Mouse (Mus musculus) myocyte (in vitro differentiated cells): Measurements from ENCODE around the gene Tedc1. TPM values are rescaled to one million over a fixed set of nuclear protein-coding genes. Genes with fewer than 3 reads are reported as not detected.

ENCODE experiments used
- H3K27me3 ChIP-seq: one replicate; pipeline ENCODE4 v1.6.1; 2011; ENCODE audit not compliant: control insufficient read depth, insufficient read depth, insufficient read length
- H3K36me3 ChIP-seq: one replicate; pipeline ENCODE4 v1.6.1; 2011; ENCODE audit not compliant: control insufficient read depth, insufficient read depth
- H3K4me2 ChIP-seq: one replicate; pipeline ENCODE4 v1.6.1; 2011; ENCODE audit warnings: low read depth, control low read depth
- H3K4me3 ChIP-seq: one replicate; pipeline ENCODE4 v1.5.1; 2011; ENCODE audit warnings: mild to moderate bottlenecking, control low read depth, moderate library complexity
- H3K79me2 ChIP-seq: one replicate; pipeline ENCODE4 v1.6.1; 2011; ENCODE audit not compliant: control insufficient read depth, insufficient read depth
- H3ac ChIP-seq: one replicate; pipeline ENCODE4 v1.6.1; 2011; ENCODE audit not compliant: control insufficient read depth, insufficient read length
- CEBPB ChIP-seq: IDR thresholded peaks from 2 replicates; pipeline ENCODE4 v1.6.1; 2011; ENCODE audit warnings: mild to moderate bottlenecking, moderate library complexity; ENCODE audit not compliant: poor library complexity, insufficient read depth, severe bottlenecking
- E2F4 ChIP-seq: IDR thresholded peaks from one replicate; pipeline ENCODE4 v1.6.1; 2011; ENCODE audit warnings: mild to moderate bottlenecking, control low read depth, moderate library complexity; ENCODE audit not compliant: insufficient read depth
- MAX ChIP-seq: IDR thresholded peaks from one replicate; pipeline ENCODE4 v1.6.1; 2011; ENCODE audit warnings: low read depth, mild to moderate bottlenecking, control low read depth
- MYOD1 ChIP-seq, 3 experiments: IDR thresholded peaks; one replicate each; pipeline ENCODE4 v1.6.1; 2011; ENCODE audit warnings: control low read depth in 2 of 3, low read depth in 2 of 3, mild to moderate bottlenecking in 2 of 3, moderate library complexity in 1 of 3; ENCODE audit not compliant: insufficient read length in 2 of 3, control insufficient read depth in 1 of 3
- MYOG ChIP-seq, 3 experiments: IDR thresholded peaks; one replicate each; pipeline ENCODE4 v1.6.1; 2011; ENCODE audit warnings: control low read depth in 2 of 3, low read depth in 2 of 3, mild to moderate bottlenecking in 2 of 3; ENCODE audit not compliant: insufficient read length in 2 of 3, control insufficient read depth in 1 of 3, insufficient read depth in 1 of 3
- POLR2A ChIP-seq: IDR thresholded peaks from one replicate; pipeline ENCODE4 v1.6.1; 2011; ENCODE audit warnings: low read depth, mild to moderate bottlenecking, control low read depth, moderate library complexity; ENCODE audit not compliant: insufficient read length
- POLR2AphosphoS2 ChIP-seq: IDR thresholded peaks from one replicate; pipeline ENCODE4 v1.6.1; 2011; ENCODE audit warnings: low read depth, control low read depth; ENCODE audit not compliant: insufficient read length
- REST ChIP-seq: IDR thresholded peaks from one replicate; pipeline ENCODE4 v1.6.1; 2011; ENCODE audit warnings: mild to moderate bottlenecking, control low read depth, moderate library complexity; ENCODE audit not compliant: insufficient read depth, insufficient read length
- SRF ChIP-seq: IDR thresholded peaks from one replicate; pipeline ENCODE4 v1.6.1; 2011; ENCODE audit warnings: low read depth; ENCODE audit not compliant: control insufficient read depth, insufficient read length
- TCF12 ChIP-seq: IDR thresholded peaks from one replicate; pipeline ENCODE4 v1.6.1; 2011; ENCODE audit warnings: mild to moderate bottlenecking, control low read depth; ENCODE audit not compliant: poor library complexity, insufficient read depth, severe bottlenecking
- TCF3 ChIP-seq: IDR thresholded peaks from one replicate; pipeline ENCODE4 v1.6.1; 2011; ENCODE audit warnings: low read depth, control low read depth; ENCODE audit not compliant: insufficient read length
- USF1 ChIP-seq: IDR thresholded peaks from one replicate; pipeline ENCODE4 v1.6.1; 2011; ENCODE audit warnings: low read depth, mild to moderate bottlenecking, control low read depth, moderate library complexity
- polyA plus RNA-seq: library from polyadenylated mRNA; unstranded; fragments of >200 nt; fragmentation: generic; extraction: Trizol; gene quantifications from one replicate; pipeline ENCODE4 v1.2.1, GENCODE M21; 2012; ENCODE audit warnings: missing spikeins

The Tedc1 gene
- polyA plus RNA-seq, 1 experiment: 6.6 TPM

- H3ac ChIP-seq: no peak overlapping the region
- no peak for TF ChIP-seq SRF
- no peak for TF ChIP-seq MAX
- TF ChIP-seq POLR2AphosphoS2: no peak
- no peak for TF ChIP-seq TCF3
- TF ChIP-seq TCF12: no peak
- no peak for TF ChIP-seq MYOD1 (IDR thresholded peaks at IDR 0.05; ENCODE audit: control insufficient read depth in 1 of 3, insufficient read length in 2 of 3, low read depth in 2 of 3)
- no peak for TF ChIP-seq POLR2A
- no peak overlapping the region for H3K4me3 ChIP-seq
- no peaks in the 10 kb centered on the region for H3K27me3 ChIP-seq
- H3K36me3 ChIP-seq: peaks cover 11% of the 10 kb centered on the region
- no peaks in the 10 kb centered on the region for H3K79me2 ChIP-seq
- H3K4me2 ChIP-seq: no peak overlapping the region
Measured at GRCm38 (mm10) chr12:113135401-113135800, 20.8 kb upstream of the Tedc1 start.

GRCm38 (mm10) chr12:113136492-113137020 is 19.7 kb upstream of the Tedc1 start:
- no peaks in the 10 kb centered on the region for H3K27me3 ChIP-seq
- H3ac ChIP-seq: no peak overlapping the region
- H3K4me3 ChIP-seq: no peak overlapping the region
- no peak for TF ChIP-seq MYOD1 (IDR thresholded peaks at IDR 0.05; ENCODE audit: control insufficient read depth in 1 of 3, insufficient read length in 2 of 3, low read depth in 2 of 3)
- no peak for TF ChIP-seq REST
- TF ChIP-seq TCF12: no peak
- no peak for TF ChIP-seq CEBPB
- no peak for TF ChIP-seq E2F4
- no peak for TF ChIP-seq POLR2A
- no peak for TF ChIP-seq MAX
- no peak for TF ChIP-seq TCF3
- no peak for TF ChIP-seq POLR2AphosphoS2
- no peak for TF ChIP-seq USF1
- no peak for TF ChIP-seq SRF
- TF ChIP-seq MYOG (IDR thresholded peaks at IDR 0.05; ENCODE audit: control insufficient read depth in 1 of 3, insufficient read depth in 1 of 3, insufficient read length in 2 of 3, low read depth in 2 of 3): no peak
- peaks cover 11% of the 10 kb centered on the region for H3K79me2 ChIP-seq
- H3K36me3 ChIP-seq: peaks cover 8% of the 10 kb centered on the region
- no peak overlapping the region for H3K4me2 ChIP-seq

- no peaks in the 10 kb centered on the region for H3K27me3 ChIP-seq
- H3K4me3 ChIP-seq: no peak overlapping the region
- H3ac ChIP-seq: no peak overlapping the region
- no peak overlapping the region for H3K4me2 ChIP-seq
- H3K79me2 ChIP-seq: peaks cover 21% of the 10 kb centered on the region
- TF ChIP-seq REST (no peak), CEBPB (no peak), SRF (no peak), USF1 (no peak), POLR2A (no peak), TCF12 (no peak), MYOG (IDR thresholded peaks at IDR 0.05; ENCODE audit: control insufficient read depth in 1 of 3, insufficient read depth in 1 of 3, insufficient read length in 2 of 3, low read depth in 2 of 3) (peak in 2 of 3 experiments; percentile 53 to 86), MYOD1 (IDR thresholded peaks at IDR 0.05; ENCODE audit: control insufficient read depth in 1 of 3, insufficient read length in 2 of 3, low read depth in 2 of 3) (peak in 2 of 3 experiments; percentile 31 to 62), POLR2AphosphoS2 (no peak), E2F4 (no peak), MAX (no peak), TCF3 (no peak)
- peaks cover 8% of the 10 kb centered on the region for H3K36me3 ChIP-seq
Measured at GRCm38 (mm10) chr12:113137260-113138213, 18.7 kb upstream of the Tedc1 start.

GRCm38 (mm10) chr12:113138291-113138690 is 17.9 kb upstream of the Tedc1 start:
- TF ChIP-seq MAX (no peak), USF1 (no peak), TCF3 (no peak), MYOG (IDR thresholded peaks at IDR 0.05; ENCODE audit: control insufficient read depth in 1 of 3, insufficient read depth in 1 of 3, insufficient read length in 2 of 3, low read depth in 2 of 3) (no peak), MYOD1 (IDR thresholded peaks at IDR 0.05; ENCODE audit: control insufficient read depth in 1 of 3, insufficient read length in 2 of 3, low read depth in 2 of 3) (no peak), POLR2A (no peak), CEBPB (no peak), E2F4 (no peak), REST (no peak), SRF (no peak), TCF12 (no peak), POLR2AphosphoS2 (no peak)
- H3K27me3 ChIP-seq: no peaks in the 10 kb centered on the region
- peaks cover 8% of the 10 kb centered on the region for H3K36me3 ChIP-seq
- no peak overlapping the region for H3K4me2 ChIP-seq
- peaks cover 27% of the 10 kb centered on the region for H3K79me2 ChIP-seq
- no peak overlapping the region for H3ac ChIP-seq
- H3K4me3 ChIP-seq: no peak overlapping the region
